Mouse (Mus musculus): ENCODE data around the gene Csrp3. TPM values are rescaled to one million over a fixed set of nuclear protein-coding genes. Genes with fewer than 3 reads are reported as not detected.

Gene Csrp3
- polyA plus RNA-seq, 1 experiment: 11.2 TPM

Other genes with a start within 250 kb of the Csrp3 start
- gene Mrgprb3, start 204.2 kb downstream of the Csrp3 start, polyA plus RNA-seq (2012; ENCODE audit: insufficient read depth, insufficient read length, missing spikeins): not detected in 2 replicates
- 2.8 and 3.1 TPM in 2 replicates for gene Zdhhc13, start 59.0 kb downstream of the Csrp3 start, polyA plus RNA-seq (2012; ENCODE audit: insufficient read depth, insufficient read length, missing spikeins)
- not detected in 2 replicates for gene E2f8, start 33.6 kb upstream of the Csrp3 start, polyA plus RNA-seq (2012; ENCODE audit: insufficient read depth, insufficient read length, missing spikeins)
- 10.1 and 14.2 TPM in 2 replicates for gene Nav2, start 60.7 kb upstream of the Csrp3 start, polyA plus RNA-seq (2012; ENCODE audit: insufficient read depth, insufficient read length, missing spikeins)